Mouse (Mus musculus) G1E-ER4 (cell line): ENCODE measurements at regions not wholly inside any gene's neighbourhood (a gene's known extent, or its start where the extent isn't known, plus 50 kb on each side); places are given as distances from the start of the nearest gene placed in this dataset.

ENCODE experiments used
- GATA1 ChIP-seq: IDR thresholded peaks from one replicate; pipeline ENCODE4 v1.8.0; 2012; ENCODE audit warnings: low read length, inconsistent platforms

DNA sequence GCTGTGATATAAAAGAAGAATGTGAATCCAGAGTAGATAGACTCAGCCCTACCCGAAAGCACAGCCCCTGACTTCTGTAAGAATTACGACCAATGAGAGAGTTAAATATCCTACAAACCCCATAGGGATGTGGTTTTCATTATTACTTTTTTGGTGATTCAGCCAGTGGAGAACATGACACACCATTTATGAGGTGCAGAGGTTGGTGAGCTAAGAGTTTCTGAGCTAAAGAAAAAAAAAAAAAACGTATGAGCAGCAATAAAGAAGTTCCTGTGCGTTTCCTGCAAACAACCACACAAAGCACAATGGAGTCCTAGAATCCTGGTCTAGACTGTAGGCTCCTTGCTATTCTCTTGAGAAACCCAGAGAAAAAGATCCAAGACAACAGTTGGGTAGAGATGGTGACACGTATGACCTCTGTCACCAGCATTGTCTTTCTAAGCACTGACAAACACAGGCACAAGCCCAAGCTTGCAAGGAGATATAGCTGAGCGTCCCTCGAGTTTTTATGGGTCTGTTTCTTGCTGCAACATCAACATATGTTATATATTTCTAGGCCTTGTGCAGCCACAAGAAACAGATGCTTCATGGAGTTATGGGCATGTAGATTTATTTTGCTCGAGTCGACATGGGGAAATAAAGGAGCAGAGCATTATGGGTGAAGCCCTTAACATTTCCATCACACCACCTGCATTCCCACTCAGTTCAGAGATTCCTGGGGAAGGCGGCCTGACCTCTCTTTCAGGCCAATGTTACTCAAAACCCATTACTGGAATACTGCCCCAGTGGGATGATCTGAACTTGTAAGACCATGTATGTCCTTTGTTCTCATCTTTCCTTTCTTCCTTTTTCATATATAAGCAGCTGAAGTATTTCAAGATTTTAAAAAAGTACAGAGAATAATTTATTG is 263.1 kb upstream of the Lyplal1 start:
- TF ChIP-seq GATA1: no peak

DNA sequence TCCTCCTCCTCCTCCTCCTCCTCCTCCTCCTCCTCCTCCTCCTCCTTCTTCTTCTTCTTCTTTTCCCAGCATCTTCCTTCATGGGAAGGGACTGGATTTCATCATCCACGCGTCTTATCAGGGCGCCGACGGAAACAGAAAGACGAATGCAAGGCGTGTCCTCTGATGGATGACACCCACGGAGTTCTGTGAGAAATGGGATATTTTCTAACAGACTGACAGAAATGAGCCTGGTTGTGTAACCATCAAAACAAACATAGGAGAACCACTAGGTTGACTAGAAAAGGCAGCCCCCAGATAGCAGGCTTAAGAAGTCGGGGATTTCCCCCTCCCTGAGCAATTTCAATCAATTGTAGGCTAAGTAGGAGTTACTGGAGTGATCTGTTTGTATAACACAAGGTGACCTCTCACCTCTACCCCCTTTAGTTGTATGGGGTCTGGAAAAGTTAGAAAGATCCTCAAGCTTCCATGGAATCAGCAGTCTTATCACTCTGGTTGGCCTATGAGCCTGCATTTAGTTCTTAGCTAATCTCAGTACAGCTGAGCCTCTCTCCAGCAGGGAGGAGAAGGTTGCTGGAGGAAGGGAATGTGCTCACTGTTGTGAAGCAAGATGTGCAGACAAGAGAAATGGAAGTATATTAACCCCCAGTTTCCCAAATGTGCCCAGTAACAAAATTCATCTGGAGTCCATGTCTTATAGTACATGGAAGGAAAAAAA is 260.0 kb upstream of the Lyplal1 start:
- TF ChIP-seq GATA1: no peak

DNA sequence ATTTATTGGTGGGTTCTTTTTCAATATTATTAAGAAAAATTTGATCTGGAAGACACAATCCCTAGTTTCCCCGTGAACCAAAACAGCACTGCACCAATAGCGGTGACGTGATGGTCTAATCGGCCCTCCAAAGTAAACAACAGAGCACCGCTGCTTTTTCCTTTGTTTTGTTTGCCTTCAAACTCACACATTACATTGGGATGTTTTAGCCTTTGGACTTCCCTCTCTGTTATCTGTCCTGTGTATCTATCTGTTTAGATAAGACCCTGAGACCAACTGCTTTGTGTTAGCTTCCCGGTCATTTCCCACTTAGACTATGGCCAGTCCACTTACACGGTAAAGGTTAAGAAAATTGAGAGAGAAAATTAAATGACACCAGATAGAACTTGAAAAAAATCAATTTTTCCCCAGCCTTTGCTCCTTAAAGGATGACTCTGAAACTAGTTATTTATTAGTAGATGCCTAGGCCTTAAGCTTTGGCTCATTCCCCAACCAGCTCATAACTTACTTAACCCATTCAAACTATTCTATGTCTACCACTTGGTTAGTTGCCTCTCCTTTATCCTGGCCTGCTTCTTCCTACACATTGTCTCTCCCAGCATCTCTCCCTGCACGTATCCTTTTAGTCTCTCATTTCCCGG is 257.0 kb upstream of the Lyplal1 start:
- no peak for TF ChIP-seq GATA1

GRCm38 (mm10) chr1:186373386-186373785 is 256.3 kb upstream of the Lyplal1 start:
- no peak for TF ChIP-seq GATA1

GRCm38 (mm10) chr1:186372770-186373353 is 255.8 kb upstream of the Lyplal1 start:
- TF ChIP-seq GATA1: no peak

GRCm38 (mm10) chr1:186363356-186363755 is 246.2 kb upstream of the Lyplal1 start:
- no peak for TF ChIP-seq GATA1

- TF ChIP-seq GATA1: no peak
Measured at GRCm38 (mm10) chr1:186358011-186358670, 241.0 kb upstream of the Lyplal1 start.

GRCm38 (mm10) chr1:186354742-186355141 is 237.6 kb upstream of the Lyplal1 start:
- TF ChIP-seq GATA1: no peak

DNA sequence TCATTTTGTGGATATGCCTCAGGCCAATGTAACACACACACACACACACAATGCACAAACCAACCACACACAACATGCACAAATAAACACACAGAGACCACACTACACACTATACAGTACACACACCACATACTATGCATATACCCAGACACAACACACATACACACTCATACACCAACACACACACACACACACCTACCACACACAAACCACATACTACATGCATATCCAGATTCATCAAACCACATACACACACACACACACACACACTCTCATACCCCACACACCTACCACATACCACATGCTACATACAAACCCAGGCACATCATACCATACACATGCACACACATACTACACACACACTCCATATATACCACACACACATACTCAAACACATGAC is 237.0 kb upstream of the Lyplal1 start:
- no peak for TF ChIP-seq GATA1

- no peak for TF ChIP-seq GATA1
Measured at GRCm38 (mm10) chr1:186350381-186350780, 233.3 kb upstream of the Lyplal1 start.

DNA sequence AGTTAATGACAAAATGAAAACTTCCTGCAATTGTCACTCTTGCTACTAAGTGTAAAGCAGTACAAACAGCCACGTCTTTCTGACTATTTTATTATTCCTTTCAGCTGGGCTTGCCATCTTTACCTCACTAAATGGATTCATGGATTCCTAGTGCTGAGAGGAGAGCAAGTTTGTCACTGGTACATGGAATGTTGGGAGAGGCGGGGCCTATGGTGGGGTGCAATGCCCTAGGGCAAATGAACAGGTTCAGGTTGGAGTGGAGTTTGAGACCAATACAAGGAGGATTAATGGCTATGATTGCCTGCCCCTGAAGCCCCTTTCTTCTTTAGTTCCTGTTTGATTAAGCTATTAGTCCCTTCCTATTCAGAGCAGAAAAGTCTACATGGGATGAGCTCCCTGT is 232.9 kb upstream of the Lyplal1 start:
- no peak for TF ChIP-seq GATA1

- no peak for TF ChIP-seq GATA1
Measured at GRCm38 (mm10) chr1:186347413-186348147, 230.5 kb upstream of the Lyplal1 start.

DNA sequence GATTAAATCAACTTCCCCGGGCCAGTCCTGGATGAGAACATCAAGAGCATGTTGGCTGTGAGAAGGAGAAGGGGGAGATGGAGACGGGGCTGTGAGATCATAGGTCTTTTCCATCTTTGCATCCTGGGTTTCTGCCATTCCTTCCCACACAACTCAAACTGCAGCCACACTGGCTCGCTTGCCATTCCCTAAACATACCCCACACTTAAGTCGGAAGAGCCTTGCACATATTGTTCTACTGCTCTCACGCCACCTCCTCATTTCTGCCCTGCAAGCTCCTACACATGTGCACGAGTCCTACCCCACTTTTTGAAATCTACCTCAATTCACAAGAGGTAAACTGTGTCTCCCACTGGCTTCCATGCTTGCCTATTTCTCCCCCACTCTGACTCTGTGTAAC is 228.3 kb upstream of the Lyplal1 start:
- TF ChIP-seq GATA1: no peak

DNA sequence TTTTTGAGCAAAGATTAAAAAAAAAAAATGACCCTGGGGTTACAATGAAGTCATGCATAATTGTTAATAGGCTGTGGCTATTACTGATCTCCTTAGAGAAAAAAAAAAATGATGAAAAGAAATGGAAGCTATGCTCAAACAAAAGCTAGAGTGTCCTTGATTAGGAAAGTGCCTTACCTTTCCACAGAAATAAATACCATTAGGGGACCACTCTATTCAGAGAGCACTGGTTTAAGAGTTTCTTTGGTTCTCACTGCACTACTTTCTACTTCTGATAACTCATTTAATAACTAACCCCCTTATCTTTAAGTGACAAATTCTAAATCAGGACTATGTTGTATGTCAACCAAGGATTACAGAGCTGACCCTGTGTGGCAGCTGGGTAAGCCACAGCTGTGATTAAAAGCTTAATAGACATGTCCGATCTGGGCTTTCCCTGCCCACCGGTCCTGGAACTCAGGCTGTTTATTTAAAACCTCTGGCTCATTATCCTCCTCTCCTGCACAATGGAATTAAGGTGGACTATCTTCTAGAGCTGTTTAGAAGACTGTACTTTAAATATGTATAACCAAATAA is 225.9 kb upstream of the Lyplal1 start:
- TF ChIP-seq GATA1: no peak

DNA sequence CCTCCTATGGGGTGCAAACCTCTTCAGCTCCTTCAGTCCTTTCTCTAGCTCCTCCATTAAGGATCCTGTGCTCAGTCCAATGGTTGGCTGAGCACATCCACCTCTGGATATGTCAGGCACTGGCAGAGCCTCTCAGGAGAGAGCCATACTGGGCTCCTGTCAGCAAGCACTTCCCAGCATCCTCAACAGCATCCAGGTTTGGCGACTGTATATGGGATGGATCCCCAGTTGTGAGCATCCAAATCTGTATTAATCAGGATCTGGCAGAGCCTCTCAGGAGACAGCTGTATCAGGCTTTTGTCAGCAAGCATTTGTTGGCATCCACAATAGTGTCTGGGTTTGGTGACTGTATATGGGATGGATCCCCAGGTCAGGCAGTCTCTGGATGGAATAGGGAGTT is 225.3 kb upstream of the Lyplal1 start:
- TF ChIP-seq GATA1: no peak
